Mouse (Mus musculus) liver, adult 2 months (tissue): ENCODE data around the gene Ufc1.

Source experiments
- CTCF ChIP-seq: fragments of 200-500 bp; IDR thresholded peaks from 2 replicates; pipeline ENCODE4 v1.5.1; 2011; ENCODE audit warnings: low read depth, low read length, control low read depth
- POLR2A ChIP-seq: fragments of 200-500 bp; IDR thresholded peaks from 2 replicates; pipeline ENCODE4 v1.6.1; 2011; ENCODE audit warnings: low read length, control low read depth; ENCODE audit not compliant: insufficient read depth; ENCODE audit errors: extremely low read depth

GRCm38 (mm10) chr1:171295063-171295402 is 209 bp upstream of the Ufc1 start:
- TF ChIP-seq POLR2A (no peak), CTCF (no peak)
